Mouse (Mus musculus) bone marrow, adult 2 months (tissue): ENCODE results near the gene Gm5447.

Experiments used
- CTCF ChIP-seq: fragments of 200-500 bp; IDR thresholded peaks from 2 replicates; pipeline ENCODE4 v1.5.1; 2011; ENCODE audit warnings: low read length, control low read depth; ENCODE audit not compliant: control insufficient read depth, insufficient read depth
- POLR2A ChIP-seq: fragments of 200-500 bp; IDR thresholded peaks from 2 replicates; pipeline ENCODE4 v1.6.1; 2011; ENCODE audit warnings: low read depth, mild to moderate bottlenecking, control low read depth, low read length, borderline replicate concordance; ENCODE audit not compliant: control insufficient read depth

DNA sequence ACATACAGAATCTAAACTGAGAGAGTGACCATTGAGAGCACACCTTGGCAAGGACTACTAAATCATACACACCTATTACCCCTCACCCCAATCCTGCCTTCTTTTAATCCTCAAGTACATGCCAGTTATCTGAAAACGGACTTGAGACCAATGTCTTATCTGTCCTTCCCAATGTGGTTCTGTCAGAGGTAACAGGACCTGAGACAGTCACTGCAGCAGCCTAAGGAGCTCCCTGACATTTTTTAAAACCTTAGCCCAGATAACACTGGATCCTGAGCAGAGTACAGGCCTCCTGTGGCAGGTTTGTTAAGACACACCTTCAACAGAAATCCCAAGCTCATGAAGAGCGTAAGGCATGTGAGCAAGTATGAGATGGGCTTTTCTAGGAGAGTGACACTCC is 44.9 kb upstream of the Gm5447 start:
- TF ChIP-seq POLR2A: no peak
- TF ChIP-seq CTCF: no peak
